Mouse (Mus musculus) erythroblast, embryonic 14.5 days (primary cell): ENCODE data around the gene Cd81.

Source experiments
- GATA1 ChIP-seq: IDR thresholded peaks from 2 replicates; pipeline ENCODE4 v1.6.1; 2012; ENCODE audit warnings: low read length, inconsistent platforms, mixed read lengths
- TAL1 ChIP-seq: IDR thresholded peaks from 3 replicates; pipeline ENCODE4 v1.6.1; 2012; ENCODE audit warnings: low read length, inconsistent platforms, mixed read lengths

DNA sequence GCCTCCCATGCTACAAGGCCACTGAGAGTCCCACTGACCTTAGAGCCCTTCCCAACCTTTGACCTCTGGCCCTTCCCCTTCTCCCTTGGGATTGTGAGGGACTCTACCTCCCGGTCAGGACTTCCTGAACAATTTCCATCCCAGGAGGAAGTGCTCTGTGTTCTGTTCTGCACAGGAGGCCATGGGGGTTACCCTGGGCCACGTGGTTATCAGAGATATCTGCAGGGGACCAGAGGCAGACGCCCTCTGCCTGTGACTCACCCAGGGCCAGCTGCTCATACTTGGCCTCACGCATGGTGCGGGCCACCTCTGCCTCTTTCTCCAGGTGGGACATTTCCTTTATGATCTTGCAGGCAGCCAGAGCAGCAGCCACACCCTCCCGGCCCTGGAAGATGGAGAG lies 29.5 kb downstream of the Cd81 start:
- TF ChIP-seq GATA1 (no peak), TAL1 (no peak)
